Mouse (Mus musculus) CD8-positive naive resting alpha-beta T cell, adult 2 months (primary cell): ENCODE data around the gene Slc25a20.

ENCODE experiments used
- DNase-seq, 2 experiments: peaks; one replicate each; pipeline ENCODE4 v3.0.0; 2022; ENCODE audit warnings: low read depth in 2 of 2, low spot score in 2 of 2

Slc25a20 gene

GRCm38 (mm10) chr9:108686475-108686887 lies 24.6 kb downstream of the Slc25a20 start:
- DNase-seq = no peak

DNA sequence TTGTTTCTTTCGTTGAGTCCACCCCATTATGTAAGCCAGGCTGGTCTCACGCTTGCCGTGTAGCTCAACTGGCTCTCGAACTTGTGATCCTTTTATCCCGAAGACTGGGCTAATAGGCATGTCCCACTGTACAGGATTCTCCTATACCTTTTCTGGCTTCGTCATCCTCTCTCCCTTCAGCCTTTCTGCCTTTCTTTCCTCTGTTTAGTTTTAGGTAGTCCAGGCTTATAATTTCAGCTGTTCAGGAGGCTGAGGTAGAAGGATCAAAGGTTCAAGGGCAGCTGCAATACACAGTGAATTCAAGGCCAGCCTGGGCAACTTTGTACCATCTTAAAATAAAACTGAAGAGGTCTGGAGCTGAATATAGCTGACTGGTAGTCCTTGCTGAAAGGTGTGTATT lies 25.3 kb downstream of the Slc25a20 start:
- DNase-seq = no peak

GRCm38 (mm10) chr9:108687686-108688085 lies 25.8 kb downstream of the Slc25a20 start:
- DNase-seq = no peak

DNA sequence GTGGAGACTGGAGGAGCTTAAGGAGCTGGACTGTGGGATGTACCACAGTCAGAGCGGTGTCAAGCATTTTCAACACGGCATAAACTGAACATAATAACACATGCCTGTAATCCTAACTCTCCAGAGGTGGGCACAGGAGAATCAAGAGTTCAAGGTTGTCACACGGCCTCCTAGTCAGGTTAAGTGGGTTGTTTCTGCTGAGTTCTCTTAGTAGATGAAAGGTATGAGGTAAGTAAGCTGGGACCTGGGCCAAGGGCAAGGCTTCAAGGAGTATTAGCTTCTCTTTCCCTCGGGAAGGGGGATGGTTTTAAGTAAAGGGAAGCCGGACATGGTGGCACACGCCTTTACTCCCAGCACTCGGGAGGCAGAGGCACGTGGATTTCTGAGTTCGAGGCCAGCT lies 26.6 kb downstream of the Slc25a20 start:
- no peak for DNase-seq

DNA sequence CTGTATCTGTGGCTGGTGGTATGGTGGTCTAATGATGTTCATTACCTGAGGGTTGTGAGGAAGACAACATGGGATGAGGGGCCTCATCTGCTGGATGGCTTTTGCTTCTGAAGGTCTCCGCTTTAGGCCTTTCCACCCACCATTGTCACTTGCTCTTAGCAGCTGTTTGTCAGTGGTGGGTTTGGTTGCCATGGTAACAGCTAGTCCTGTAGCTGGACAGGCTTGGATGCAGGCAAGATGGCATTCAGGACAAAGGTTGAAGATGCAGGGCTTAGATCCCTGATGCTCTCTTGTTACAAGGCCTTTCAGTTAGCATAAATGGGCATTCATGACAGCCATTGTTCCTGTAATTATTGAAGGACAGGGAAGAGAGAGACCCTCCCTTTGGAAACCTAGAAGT lies 27.2 kb downstream of the Slc25a20 start, which contains the start of gene Prkar2a:
Prkar2a (plus strand) TSS at position 209 of the 400 bp plus-strand sequence.
- no peak for DNase-seq

GRCm38 (mm10) chr9:108689993-108690392 lies 28.1 kb downstream of the Slc25a20 start:
- DNase-seq = no peak

- no peak for DNase-seq
These were observed 29.0 kb downstream of the Slc25a20 start for GRCm38 (mm10) chr9:108690914-108691313.

- DNase-seq = no peak
These were observed 29.5 kb downstream of the Slc25a20 start for GRCm38 (mm10) chr9:108691371-108691770.

DNA sequence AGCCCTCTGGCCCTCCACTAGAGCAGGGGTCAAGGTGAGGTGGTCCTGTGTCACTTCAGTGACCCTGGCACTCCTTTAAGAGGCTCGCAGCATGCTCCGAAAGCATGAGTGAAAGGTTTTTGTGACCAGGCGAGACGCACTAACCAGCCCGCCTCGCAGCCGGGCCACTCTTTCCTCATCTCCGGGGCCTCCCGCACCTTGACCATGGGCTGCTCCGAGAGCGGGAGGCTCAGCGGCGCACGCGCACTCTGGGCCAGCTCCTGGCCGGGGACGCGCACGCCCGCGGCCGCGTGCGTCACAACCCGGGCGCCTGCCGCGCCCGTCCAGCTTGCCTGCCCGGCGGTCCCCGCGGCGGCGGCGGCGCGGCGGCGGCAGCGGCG lies 29.9 kb downstream of the Slc25a20 start:
- peak; percentile 20 to 35 for DNase-seq

DNA sequence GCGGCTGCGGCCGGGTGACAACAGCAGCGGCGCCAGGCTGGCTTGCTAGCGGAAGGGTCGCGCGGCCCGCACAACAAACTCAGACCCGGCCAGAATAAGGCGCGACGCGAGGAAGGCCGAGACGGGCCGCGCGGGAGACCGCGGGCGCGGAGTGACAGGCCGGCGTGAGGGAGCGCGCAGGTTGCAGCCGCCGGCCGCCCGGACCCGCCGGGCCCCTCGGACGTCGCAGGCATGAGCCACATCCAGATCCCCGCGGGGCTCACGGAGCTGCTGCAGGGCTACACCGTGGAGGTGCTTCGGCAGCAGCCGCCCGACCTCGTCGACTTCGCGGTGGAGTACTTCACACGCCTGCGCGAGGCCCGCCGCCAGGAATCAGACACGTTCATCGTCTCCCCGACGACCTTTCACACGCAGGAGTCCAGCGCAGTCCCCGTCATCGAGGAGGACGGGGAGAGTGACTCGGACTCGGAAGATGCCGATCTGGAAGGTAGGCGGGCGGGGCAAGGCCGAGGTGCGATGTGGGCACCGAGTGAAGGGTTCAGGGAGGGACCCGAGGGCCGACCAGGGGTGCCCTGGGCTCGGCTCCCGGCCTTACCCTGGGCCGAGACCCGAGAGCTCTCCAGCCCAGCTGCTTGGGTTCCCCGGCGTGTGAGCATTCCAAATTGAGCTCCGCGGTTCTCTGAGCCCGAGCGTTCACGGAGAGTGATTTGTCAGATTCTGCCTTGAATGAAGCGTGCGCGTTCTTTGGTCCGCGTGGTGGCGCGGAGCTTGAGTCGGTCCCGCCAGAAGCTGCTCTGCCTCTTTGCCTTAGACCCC lies 30.5 kb downstream of the Slc25a20 start:
- peak; percentile 32 to 45 for DNase-seq

GRCm38 (mm10) chr9:108693946-108694345 lies 32.1 kb downstream of the Slc25a20 start:
- DNase-seq = no peak

DNA sequence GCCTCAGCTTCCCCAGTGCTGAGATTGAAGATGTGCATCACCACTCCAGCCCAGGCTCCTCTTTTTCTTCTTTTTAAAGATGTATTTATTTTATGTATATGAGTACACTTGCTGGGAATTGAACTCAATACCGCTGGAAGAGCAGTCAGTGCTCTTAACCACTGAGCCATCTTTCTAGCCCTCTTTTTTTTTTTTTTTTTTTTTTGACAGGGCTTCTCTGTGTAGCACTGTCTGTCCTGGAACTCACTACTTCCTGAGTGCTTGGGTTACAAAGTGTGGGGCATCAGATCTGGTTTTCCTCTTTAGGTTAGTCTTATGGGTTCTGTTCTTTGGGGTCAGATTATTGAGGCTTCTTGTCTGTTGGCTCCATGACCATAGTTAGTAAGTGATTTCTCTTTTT lies 32.6 kb downstream of the Slc25a20 start:
- DNase-seq = no peak

DNA sequence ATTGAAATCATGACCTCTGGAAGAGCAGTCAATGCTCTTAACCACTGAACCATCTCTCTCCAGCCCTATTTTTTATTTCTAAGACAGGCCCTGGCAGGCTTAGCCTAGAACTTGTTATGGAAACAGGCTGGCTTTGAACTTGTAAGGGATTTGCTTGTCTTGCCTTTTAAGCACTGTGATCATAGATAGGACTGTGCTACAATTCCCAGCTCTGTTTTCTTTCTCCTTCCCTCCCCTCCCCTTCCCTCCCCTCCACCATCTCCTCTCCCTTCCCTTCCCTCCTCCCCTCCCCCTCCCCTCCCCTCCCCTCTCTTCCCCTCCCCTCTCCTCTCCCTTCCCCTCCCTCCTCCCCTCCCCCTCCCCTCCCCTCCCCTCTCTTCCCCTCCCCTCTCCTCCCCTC lies 40.6 kb downstream of the Slc25a20 start:
- DNase-seq = no peak

- DNase-seq = no peak
These were observed 41.7 kb downstream of the Slc25a20 start for GRCm38 (mm10) chr9:108703373-108704110.

DNA sequence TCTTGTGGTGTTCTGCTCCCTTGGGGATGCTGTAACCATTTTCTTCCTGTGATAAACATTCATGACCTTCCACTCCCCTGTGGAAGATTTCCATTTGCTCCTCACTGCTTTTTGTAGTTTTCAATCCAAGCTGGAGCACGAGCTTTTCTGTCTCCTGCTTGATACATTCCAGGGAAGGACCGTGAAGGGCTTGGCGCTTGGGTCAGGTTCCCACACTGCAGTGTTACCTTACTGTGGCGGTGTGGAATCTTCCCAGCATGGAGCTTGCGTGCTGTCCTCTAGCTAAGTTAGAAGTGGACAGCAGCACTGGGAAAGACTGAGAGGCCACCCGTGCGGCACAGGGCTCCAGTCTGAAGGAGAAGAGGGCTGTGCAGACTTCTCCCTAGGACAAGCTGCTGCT lies 42.7 kb downstream of the Slc25a20 start:
- no peak for DNase-seq

DNA sequence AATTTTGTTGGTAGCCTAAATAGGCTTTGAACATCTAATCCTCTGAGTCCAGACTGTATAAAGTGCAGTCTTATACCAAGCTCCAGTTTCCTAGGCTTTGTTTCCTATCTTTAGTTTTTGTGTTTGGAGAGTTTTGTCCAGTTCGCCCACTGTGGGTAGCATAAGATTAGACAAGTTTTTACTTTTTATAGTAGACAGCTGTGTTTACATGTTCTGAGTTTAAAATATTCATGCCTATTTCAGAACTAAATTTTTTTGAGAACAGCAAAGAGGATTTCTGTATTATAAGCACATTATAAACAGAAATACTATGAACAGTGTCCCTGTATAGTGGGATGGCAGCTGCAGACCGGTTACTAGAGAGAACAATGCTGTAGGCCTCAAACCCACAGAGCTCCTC lies 45.3 kb downstream of the Slc25a20 start:
- no peak for DNase-seq

- DNase-seq = no peak
These were observed 46.9 kb downstream of the Slc25a20 start for GRCm38 (mm10) chr9:108708833-108709232.

- DNase-seq = no peak
These were observed 48.9 kb downstream of the Slc25a20 start for GRCm38 (mm10) chr9:108710767-108711166.

DNA sequence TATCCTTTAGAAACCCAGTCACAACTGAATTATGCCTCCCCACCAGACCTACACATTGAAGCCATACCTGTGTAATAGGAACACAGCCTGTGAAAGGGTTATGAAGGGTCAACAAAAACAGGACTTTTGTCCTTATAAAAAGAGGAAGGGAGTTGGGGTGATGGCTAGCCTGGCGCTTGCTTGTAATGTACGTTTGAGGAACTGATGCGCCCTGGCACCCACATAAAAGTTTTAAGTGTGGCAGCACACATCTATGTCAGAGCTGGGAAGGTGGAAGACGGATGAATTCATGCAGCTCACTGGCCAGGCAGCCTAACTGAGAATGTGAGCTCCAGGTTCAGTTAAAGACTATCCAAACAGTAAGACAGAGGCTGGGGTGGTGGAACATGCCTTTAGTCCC lies 54.3 kb downstream of the Slc25a20 start:
- DNase-seq = no peak

- DNase-seq = no peak
These were observed 61.9 kb downstream of the Slc25a20 start for GRCm38 (mm10) chr9:108723751-108724150.

GRCm38 (mm10) chr9:108726116-108726515 lies 64.2 kb downstream of the Slc25a20 start:
- DNase-seq = no peak

GRCm38 (mm10) chr9:108729050-108729449 lies 67.2 kb downstream of the Slc25a20 start:
- DNase-seq = no peak
